Mouse (Mus musculus) cortical plate, adult 2 months (tissue): ENCODE measurements around the gene Hoxd8.

Experiments used
- CTCF ChIP-seq: fragments of 200-500 bp; IDR thresholded peaks from 2 replicates; pipeline ENCODE4 v1.5.1; 2011; ENCODE audit warnings: mild to moderate bottlenecking, control low read depth, low read length; ENCODE audit not compliant: insufficient read depth; ENCODE audit errors: extremely low read depth
- POLR2A ChIP-seq: fragments of 200-500 bp; IDR thresholded peaks from 2 replicates; pipeline ENCODE4 v1.6.1; 2011; ENCODE audit warnings: mild to moderate bottlenecking, low read length, control low read depth; ENCODE audit not compliant: insufficient read depth; ENCODE audit errors: extremely low read depth

- TF ChIP-seq CTCF: no peak
- TF ChIP-seq POLR2A: no peak
These were observed 16.5 kb upstream of the Hoxd8 start for GRCm38 (mm10) chr2:74687698-74688555.
